Mouse (Mus musculus) mature B cell (primary cell): ENCODE data around the gene Rora.

Experiments
- in situ Hi-C: fragments of 300-500 bp; cut with MboI; formaldehyde crosslinking; loops from 2 replicates; pipeline ENCODE4 v1.14.3; 2019

Rora gene

DNA sequence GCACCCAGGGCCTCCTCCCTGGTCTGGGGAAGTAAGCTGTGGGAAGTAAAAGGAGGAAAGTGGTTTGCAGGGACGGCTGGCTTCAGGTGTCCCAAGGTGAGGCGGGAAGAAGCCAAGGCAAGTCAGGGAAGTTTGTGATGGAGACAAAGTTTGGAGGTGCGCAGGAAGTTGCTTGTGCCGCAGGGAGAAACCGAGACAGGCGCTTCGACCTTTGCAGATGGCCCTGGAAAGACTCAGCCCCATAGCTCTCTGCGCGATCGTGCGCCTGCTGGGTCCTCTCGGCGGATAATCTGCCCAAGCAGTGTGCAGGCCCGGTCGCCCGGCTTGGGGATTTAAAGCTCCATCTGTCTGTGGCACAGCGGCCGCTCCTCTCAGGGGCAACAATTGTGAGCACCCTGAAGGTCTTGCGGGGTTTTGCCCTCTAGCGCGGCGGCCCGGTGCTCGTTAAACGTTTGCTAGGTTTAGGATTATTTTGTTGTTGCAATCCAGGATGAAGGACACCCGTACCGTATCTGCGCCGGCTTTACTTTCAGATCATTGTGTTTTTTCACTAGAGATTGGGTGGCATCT lies 637.4 kb downstream of the Rora start:
- in situ Hi-C loops: no loop called here

DNA sequence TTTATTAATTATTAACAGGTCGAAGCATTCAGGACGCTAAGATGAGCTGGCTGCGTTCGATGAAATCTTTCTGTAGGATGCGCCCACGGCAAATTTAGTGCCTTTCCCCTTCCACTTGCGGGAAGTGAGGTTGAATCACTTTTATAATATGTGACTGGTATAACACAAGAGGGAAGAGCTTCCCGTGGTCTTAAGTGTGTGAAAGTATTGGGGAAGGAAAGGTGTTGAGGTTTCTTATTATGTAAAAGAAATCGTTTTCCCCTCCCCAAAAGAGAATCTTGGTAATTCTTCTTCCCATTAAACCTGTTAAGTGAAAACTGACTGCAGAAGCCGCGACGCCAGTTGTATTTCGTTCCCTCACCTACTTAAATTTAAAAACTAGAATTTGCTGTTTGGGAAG lies 637.9 kb downstream of the Rora start:
- in situ Hi-C loops: no loop called here

DNA sequence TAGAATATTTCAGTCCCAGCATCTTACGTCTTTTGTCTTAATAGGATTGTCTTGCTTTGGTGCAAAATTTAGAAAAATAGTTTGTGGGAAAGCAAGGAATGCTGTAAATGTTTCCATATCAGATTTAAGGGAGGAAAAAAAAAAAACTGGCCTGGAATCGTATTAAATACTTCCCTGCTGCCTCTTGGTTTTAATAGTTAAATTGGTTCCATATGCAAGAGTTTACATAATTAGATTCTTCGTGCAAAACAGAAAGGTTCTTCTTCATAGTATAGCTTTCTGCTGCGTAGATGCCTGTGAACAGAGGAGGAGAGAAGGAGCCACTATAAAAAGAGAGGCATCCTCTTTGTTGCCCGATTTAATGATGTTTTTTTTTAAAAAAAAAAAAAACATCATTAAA lies 638.8 kb downstream of the Rora start:
- in situ Hi-C loops: no loop called here

DNA sequence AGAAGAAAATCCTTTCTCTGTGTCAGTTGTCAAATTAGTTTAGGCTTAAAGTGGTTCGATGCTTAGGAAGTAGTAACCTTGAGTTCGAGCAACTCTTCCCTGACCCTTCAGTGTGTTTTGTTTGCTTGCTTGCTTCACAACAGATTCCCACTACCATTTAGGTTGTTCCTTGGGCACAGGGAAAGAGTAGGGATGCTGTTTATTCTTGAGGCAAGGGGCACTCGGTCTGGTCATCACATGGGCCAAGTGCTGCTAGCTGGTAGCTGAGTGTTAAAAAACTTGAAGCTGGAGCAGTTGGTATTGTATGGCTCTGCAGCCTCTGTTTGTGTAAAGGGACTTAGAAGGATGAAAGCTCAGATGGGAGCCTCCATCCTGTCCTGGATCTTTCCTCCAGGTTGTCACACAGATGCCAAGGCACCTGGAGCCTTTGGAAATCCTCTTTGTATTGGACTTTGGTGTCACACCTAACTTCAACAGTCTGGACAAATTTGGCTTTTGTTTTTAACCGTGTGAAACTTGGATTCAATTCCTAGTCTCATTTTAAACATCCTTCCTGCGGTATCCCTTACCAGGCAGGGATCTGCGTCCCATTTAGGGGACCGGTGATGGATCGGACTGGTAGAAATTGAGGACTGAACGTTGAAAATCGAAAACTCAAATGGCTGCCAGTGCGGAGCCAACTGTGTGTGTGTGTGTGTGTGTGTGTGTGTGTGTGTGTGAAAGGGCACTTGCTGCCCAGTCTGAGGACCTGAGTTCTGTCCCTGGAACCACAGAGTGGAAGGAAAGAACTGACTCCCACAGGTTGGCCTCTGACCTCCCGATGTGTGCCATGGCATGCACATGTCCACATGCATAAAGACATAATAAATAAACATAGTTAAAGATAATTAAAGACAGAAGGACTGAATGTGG lies 639.4 kb downstream of the Rora start:
- in situ Hi-C loops: no loop called here

DNA sequence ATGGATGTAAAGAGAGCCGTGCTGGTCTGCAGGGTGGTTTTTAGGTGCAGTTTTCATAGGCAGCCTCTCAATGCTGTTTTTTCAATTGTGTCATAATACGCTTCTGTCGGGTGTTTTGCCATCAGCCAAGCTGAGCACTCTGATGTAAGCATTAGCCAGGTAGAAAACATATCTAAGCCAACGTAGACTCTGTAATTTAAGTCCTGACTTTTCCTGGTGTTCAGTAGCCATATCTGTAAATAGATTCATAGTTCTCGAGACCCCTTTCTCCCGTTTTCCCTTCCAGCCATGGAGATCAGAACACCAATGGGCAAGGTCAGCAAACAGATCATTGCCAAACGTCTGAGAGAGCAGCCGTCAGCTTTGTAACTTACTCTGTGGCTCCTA lies 640.1 kb downstream of the Rora start:
- in situ Hi-C loops: no loop called here

DNA sequence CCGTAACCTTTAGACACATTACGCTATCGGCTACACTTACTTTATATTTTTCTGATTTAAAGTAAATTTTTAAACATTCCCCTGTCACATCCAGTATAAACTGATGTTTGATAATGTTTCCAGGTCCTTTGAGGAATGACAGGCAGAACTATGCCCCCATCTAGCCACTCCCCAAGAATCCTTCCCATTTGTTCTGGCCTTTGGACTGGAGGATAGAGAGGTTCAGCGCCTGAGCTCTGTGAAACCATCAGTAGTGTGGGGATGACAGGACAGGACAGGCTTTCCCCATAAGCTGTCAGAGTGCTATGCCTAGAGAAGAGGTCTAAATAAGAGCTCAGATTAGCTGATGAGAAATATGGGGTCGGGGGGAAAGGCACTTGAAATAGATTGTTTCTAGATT lies 640.8 kb downstream of the Rora start:
- in situ Hi-C loops: no loop called here

DNA sequence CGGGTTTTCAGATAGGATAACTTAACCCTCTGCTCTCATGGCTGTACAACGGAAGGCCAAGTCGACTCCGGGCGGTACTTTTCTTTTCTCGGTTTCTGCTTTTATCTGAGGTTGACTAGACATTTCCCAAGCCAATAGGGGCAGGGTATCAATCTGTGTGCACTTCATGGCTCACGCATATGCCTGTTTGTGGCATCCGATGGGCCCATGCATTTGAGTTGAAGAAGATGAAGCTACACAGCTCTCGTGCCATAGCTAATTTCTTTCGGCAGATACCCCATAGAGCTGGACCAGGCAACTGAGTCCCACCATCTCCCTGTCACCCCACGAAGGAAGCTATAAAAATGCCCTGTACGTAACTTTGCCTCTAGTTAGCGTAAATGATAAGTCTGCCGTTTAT lies 641.3 kb downstream of the Rora start:
- in situ Hi-C loops: no loop called here

DNA sequence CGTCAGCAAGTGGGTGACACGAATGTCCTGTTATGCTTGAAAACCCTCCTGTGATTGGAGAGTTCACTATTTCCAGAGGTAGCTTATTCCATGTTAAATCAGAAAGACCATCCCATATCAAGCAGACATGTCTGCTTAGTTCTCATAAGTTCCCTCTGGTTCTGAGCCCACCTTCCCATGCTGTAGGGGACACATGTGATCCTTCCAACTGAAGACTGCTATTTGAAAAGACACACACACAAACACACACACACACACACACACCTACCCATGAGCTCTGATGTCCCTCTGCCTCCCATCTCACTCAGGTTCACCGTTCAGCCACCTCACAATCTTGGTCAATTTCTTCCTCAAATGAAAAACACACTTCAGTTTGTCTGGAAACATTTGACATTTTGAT lies 642.2 kb downstream of the Rora start:
- in situ Hi-C loops: no loop called here

DNA sequence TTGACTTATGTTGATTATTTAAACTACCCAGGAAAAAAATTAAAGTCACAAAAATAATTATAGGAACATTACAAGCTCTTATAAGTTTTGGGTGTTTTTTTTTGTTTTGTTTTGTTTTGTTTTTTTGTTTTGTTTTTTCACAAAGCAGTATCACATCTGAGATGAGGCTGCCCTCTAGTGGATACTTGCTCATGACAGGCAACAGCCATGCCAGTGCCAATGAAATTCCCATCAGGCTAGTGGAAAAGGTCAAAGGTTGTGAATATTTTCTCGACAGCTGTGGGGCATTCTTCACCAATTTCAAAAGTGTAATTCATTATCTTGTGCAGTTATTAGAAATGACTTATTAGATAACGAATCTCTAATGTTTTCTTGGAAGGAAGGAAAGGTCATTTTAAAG lies 642.8 kb downstream of the Rora start:
- in situ Hi-C loops: no loop called here

DNA sequence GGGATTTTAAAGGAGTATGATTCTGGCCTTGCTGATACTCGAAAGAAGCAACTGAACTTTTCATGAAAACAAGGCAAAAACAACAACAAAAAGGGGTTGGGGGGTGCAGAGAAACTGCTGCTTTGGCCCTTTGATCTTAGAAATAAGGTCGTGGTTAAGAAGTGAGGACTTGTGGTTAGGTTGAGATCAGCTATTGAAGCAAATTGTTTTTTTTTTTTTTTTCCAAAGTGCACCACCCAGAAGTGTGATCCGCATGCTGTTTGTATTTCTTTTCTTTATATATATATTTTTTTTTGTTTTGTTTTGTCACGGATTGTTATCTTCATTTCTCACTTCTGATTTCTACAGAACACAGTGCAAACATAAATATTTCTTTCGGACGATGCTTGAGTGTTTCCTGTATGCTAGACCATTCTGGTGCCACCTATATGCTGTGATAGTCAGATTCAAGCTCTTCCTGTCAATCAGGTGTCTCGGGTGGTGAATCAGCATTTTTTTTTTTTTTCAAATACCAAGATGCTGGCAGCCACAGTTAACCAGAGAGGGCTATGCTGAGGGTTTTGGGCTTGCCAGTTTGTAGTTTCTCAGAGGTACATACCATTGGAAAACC lies 644.3 kb downstream of the Rora start:
- in situ Hi-C loops: no loop called here

DNA sequence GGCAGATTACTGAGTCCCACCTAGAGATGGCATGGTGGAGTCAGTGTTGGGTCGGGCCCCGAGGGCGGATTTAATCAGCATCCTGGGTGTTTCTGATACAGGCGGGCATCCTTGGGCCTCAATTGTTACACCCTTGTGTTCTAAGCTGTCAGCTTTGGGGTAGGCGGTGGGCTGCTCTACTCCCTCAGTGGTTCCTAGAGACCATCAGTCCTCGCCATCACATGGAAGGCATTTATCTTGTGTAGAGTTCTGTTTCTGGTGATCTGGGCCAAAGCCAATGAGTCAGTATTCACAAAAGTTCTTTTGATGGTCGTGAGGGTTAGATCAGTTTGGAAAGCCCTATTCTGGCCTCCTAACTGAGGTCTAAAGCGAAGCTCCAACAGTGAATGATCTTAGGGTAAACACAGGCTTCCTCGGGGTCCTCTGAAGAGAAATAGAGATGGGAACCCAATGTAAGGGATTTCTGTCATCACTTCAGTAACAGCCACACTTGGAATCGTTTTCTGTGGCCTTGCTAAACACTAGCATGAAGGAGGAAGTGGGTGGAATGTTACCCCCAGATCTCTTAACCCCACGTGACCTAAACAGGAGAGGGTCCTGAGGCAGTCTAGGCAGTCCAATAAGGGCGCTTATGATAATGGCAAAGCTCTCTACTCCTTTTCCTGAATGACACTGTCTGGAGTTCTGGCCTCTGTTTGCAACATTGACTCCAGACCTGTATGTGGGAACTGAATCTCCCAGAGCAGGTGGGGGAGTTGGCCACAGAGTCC lies 645.2 kb downstream of the Rora start:
- in situ Hi-C loops: no loop called here

DNA sequence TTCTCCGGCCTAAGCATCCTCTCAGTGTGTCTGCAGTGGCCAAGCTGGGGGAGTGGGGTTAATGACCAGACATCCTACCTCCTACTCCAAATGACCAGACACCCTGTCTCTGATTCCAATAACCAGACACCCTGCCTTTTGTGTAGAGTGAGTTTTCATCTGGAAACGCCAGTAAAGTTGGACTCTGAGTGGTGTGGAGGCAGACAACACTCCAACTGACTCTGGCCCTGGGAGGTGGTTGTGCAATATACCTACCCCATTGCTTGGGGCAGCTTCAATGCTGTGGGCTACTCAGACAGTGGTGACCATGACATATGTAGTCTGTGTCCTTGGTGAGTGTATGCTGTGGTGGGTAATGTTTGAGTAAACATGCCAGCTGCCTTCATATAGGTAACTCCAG lies 645.9 kb downstream of the Rora start:
- in situ Hi-C loops: no loop called here

DNA sequence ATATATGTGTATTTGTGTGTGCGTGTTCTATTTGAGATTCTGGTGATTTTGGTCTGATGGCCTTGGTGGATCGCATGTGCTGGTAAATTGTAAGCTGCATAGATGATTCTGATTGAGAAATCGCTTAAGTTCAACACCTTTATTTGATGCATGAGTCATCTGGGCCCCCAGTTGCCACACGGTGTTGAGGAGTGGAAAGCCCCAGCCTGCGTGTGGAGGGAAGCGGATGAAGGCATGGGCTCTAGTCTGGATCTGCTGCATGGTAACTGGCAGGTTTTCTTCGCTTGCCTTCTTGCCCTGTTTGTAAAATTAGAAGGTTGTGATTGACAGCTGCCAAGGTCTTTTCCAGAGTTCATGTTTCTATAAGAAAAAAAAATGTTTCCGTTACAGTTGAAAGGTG lies 646.7 kb downstream of the Rora start:
- in situ Hi-C loops: no loop called here

DNA sequence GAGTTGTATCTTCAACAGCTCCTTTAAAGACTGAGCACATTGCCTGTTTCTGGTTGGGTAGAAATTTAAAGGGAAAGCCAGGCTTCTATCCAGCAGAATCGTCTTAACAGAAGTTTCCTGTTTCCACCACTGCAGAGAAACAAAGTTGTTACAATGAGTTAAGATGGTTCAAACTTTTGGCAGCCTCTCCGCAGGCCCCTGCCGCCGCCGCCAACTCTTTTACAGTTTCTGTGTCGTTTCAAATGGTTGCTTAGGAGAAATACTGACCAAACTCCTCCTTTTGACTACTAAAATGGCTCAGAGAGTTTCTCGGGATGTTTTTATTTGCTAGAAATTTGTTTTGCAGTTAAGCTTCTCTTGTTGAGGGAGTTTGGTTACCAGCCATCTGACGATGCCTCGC lies 647.9 kb downstream of the Rora start:
- in situ Hi-C loops: no loop called here

DNA sequence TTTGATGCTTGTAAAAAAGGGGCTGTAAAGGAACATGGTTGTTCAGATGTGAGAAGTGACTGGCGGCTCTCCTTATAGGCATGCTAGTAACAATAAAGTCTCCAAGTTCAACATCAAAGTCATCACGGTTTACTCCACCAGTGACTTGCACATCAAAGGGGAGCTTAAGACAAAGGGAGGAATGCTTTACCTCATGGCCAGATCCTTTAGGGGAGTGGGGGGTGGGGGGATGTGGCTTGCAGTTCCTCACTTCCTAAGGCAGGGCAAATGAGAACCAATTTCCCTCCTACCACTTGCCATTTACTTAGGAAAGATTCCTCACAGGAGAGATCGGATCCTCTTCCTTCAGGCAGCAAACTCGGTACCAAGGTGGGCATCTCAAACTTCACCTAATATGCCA lies 648.4 kb downstream of the Rora start:
- in situ Hi-C loops: no loop called here

DNA sequence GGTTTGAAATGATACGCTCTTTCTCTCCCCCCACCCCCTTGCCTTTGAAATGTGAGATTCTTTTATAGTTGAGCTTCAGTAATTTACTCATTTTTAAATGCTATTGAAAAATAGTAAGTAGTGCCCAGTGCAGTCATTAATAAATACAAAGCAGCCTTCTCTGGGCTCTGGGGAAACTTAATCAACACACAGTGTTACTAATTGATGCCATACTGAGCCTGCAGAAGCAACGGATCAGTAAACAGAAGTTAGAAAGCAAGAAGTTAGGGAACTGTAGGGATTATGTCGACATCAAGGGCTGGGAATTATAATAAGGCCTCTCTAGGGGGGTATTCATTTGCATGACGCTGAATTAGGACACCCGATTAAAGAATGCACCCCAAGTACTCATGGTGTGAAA lies 649.3 kb downstream of the Rora start:
- in situ Hi-C loops: no loop called here

DNA sequence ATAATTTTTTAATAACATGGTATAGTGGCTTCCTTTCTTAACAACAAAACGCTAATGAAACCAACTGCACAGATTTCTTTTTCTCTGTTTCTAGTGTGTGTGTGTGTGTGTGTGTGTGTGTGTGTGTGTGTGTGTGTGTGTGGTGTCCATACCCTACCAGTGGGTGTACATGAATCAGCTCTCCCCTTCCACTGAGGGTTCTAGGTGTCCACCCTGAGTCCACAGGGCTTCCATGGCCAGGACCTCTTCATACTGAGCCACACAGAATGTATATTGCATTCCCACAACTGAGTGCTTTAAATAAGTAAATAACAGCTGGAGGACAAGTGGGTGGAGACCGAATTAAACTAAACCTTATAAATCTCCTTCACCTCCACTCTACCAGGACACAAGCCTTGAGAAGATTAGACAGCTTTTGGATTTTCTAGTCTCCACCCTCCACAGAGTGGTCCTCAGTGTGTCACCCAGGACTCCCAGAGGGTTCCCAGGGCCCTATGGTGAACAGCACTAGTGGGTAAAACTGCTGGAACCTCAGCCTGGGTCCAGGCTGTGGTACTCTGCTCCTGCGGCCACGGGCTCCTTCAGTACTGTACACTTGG lies 649.9 kb downstream of the Rora start:
- in situ Hi-C loops: no loop called here

DNA sequence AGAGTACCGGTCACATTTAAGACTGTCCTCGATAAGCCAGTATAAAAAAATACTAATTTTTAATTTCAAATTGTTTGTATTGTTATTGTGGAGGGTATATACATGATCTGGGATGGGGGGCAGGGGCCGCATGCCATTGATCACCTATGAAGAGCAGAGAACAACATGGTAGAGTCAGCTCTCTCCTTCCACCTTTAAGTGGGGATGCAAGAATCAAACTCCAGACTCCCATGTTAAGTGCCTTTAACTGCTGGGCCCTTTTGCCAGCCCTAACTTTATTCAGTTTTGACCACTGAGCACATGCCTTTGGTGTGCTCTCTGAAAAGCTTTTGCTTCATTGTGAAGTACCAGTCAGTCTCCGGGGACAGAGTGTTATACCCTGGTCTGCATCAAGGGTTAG lies 650.4 kb downstream of the Rora start:
- in situ Hi-C loops: no loop called here

DNA sequence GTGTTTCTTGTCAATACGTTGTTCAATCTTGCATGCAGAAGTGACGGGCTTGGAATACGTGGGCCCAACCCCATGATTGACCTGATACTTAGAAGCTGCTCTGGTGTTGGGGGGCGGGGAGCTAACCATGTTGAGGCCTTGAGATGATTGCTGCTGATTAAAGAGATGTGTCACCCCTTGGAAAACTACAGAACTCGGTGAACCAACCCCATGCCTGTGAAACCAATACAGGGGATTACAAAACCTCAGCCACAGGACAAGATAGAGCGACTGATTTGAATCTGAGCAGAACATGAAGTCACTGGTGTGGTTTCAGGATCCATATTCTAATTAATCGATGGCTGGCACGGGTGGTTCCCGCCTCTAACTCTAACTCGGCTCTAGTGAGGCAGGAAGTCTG lies 650.9 kb downstream of the Rora start:
- in situ Hi-C loops: no loop called here

DNA sequence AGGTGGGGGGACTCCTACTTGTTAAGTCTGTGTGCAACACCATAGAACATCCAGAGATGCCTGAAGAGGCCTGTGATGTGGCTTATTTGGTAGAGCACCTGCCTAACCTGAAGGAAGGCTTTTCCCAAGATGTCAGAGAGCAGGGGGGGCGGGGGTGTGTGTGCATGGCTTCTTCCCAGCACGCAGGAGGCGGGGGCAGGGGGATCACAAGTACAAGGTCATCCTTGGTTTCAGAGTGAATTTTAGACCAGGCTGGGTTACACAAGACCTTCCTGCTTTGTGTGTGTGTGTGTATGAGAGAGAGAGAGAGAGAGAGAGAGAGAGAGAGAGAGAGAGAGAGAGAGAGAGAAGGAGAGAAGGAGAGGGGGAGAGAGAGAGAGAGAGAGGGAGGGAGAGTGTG lies 651.4 kb downstream of the Rora start:
- in situ Hi-C loops: no loop called here

DNA sequence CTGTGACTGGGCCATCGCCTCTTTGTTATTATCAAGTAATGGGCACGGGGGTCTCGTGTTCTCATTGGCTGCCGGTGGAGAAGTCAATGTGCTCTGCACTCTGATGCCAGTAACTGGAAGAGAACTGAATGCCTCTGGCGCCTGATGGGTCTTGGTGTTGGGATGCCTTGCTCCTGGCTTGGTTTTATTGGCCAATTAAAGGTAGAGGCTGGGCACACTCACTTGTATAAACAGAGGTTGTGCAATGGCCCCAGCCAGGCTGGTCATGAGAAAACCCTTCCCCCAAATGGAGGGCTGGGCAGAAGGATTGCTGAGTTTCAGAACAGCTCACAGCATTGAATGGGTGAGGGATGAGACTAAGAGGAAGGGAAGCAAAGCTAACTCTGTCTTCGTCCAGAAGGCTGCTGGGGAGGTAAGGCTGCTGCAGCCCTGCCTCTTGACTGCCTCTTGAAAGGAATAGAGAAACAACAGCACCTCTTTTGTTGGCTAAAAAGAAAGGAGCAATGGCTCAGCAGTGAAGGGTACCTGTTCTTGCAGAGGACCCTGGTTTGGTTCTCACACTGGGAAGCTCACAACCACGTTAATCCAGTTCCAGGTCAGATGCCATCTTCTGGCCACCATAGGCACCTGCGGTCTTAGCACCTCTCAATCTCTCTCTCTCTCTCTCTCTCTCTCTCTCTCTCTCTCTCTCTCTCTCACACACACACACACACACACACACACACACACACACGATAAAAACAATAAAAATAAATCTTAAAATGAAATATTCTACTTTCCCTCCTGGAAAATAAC lies 653.3 kb downstream of the Rora start:
- in situ Hi-C loops: no loop called here
